Mouse (Mus musculus) left cerebral cortex, postnatal 36 days (tissue): ENCODE results near the gene Acads. TPM values are rescaled to one million over a fixed set of nuclear protein-coding genes. Genes with fewer than 3 reads are reported as not detected.
A peak's percentile ranks its signal among the peaks of the same experiment; 100 is the strongest.
"Not testable (repeated sequence)": the region's sequence is repeated elsewhere in the genome, so short reads cannot be mapped to it uniquely, and the experiment has no call there.

Experiments
- DNase-seq, 2 experiments: peaks; one replicate each; pipeline ENCODE4 v3.0.0; 2021 to 2022; ENCODE audit warnings: low spot score in 2 of 2, mixed read lengths in 1 of 2
- intact Hi-C: fragments of 180-260 bp; cut with DNase I; formaldehyde crosslinking; loops from one replicate; pipeline ENCODE4 v1.15.1; 2025
- total RNA-seq, 2 experiments: library from RNA; stranded (reverse); gene quantifications; 2 replicates each; pipeline ENCODE4 v1.2.3; 2021

The Acads gene
- total RNA-seq, 2 experiments from 2014 or later = 7.5 TPM

DNA sequence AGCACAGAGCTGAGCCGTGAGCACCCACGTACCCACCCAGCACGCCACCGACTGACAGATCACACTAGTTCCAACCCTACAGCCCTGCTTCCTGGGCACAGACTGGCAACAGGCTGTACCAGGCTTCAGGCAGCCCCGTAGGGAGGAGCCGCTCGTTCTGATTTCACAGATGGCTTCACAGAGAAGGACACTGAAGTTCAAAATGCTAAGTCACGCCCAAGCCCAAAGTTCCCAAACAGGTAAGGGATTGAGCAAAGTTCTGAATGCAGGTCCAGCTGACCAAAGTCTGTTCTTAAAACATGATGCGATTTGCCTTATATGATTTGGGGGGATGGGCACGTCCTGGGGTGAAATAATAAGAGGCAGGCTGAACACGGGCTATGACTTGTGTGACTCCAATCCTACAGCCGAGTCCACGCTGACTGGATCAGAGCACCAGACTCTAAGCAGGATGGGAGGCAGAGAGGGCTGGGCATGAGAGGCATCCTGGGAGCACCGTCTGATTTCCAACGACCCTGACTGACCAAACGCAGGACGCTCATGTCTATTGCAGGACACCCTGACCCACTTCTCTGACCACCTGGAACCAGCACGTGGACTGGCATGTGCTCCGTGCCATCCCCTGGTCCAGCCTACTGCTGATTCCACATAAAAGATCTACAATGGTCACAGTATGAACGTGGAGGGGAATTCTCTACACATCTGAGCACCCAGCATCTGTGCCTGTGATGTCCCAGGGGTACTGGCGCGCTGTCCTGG is 8.5 kb upstream of the Acads start:
- DNase-seq = no peak
- intact Hi-C loops = no loop called here

- DNase-seq = no peak
- intact Hi-C loops = no loop called here
Measured at GRCm38 (mm10) chr5:115126578-115127312, 7.6 kb upstream of the Acads start.

GRCm38 (mm10) chr5:115125211-115125871 is 6.2 kb upstream of the Acads start:
- intact Hi-C loops = loop anchor here (2.0 kb wide), 3 partner anchors 33 to 109 kb away; partner anchors contain the start of genes Mlec and Pop5

GRCm38 (mm10) chr5:115124690-115125089 is 5.5 kb upstream of the Acads start:
- no peak for DNase-seq
- intact Hi-C loops = loop anchor here (2.0 kb wide), 3 partner anchors 34 to 110 kb away; partner anchors contain the start of genes Mlec and Pop5

More at GRCm38 (mm10) chr5:115125211-115125871, 6.2 kb upstream of the Acads start:
- DNase-seq = peak; percentile 89 to 91

- no peak for DNase-seq
- intact Hi-C loops = no loop called here
Measured at GRCm38 (mm10) chr5:115120978-115121377, 1.8 kb upstream of the Acads start.

- no peak for DNase-seq
- intact Hi-C loops = no loop called here
Measured at GRCm38 (mm10) chr5:115117467-115117866, 1.7 kb downstream of the Acads start.

DNA sequence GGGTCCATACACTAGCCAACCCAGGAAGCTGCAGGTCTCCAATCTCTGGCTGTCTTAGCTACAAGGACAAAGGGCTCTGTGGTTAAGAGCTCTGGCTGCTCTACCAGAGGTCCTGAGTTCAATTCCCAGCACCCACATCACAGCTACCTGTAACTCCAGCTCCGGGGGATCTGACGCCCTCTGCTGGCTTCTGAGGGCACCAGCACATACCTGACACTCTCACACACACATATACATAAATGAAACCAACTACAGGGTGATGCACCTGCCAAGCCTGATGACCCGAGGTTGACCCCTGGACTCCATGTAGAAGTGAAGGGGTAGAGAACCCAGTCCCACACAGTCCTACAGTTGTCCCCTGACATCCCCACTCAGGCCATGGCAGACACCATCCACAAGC is 2.7 kb downstream of the Acads start:
- no peak for DNase-seq
- intact Hi-C loops = no loop called here

DNA sequence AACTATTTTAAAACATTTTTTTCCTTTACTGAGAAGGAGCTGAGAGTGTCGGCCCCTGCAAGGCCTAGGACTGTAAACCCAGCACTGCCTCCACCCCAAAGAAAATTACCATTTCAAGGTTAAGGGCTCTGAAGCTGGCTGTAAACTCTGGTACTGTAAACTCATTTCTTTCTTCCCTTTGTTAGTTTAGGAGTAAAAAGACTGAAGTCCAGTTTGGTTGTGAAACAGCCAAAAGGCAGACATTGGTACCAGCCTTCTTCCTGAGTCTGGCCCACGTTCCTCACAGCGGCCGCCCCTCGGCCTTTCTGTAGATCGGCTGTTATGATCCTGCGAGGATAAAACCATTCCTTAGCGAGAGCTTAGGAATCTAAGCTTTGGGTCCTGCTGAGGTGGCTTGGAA is 4.6 kb downstream of the Acads start:
- intact Hi-C loops = no loop called here
- DNase-seq = no peak

DNA sequence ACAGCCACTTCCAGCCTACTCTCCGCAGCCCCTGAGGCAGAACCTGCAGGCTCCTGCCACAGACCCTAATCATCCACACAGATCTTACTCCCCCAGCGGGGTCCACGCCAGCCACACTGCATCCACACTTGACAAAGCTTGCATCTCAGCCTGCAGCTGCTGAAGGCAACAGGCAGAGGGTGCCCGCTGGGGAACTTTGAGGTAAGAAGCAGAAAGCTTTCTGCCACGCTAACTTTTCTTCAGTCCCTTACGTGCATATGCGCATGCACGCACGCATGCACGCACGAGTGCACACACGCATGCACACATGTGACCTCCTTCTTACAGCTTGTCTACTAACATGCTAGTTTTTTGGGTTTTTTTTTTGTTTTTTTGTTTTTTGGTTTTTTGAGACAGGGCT is 5.9 kb downstream of the Acads start:
- intact Hi-C loops = no loop called here
- DNase-seq = no peak

DNA sequence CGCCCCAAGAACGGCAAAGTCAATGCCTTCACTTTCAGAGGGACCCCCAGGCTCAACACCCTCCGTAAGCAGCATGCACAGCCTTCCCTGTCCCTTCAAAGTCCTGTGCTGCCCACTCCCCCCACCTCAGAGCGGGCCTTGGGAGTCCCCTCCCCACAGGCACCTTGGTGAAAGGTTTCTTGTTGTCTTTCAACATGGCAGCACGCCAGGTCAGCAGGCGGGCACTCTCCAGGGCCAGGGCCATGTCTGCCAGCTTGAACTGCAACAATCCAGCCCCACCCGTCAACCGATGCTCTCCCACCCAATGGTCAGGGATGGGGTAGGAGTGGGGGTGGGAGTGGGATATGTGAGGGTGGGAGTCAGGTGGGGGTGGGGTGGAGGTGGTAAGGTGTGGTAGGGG is 8.0 kb downstream of the Acads start:
- no peak for DNase-seq
- intact Hi-C loops = no loop called here

DNA sequence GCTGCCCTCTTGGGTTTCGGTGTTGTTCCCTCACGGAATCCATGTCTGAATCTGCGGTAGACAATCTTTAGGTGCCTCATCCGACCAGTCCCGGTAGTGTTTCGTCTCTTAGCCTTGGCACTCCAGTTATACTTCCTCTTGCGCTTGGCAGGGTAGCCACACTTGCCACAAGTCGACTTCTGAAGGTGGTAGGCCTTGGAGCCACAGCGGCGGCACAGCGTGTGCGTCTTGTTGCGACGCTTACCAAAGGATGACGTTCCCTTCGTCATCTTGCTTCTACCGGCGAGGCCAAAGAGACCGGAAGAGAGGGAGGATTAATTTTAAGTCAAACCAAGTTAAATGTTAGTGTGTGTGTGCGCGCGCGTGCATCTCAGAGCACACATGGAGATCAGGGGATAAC is 15.9 kb downstream of the Acads start:
- DNase-seq = not testable (repeated sequence)
- intact Hi-C loops = loop anchor here (10.0 kb wide), 1 partner anchor 118 kb away; no protein-coding TSS in a partner anchor

DNA sequence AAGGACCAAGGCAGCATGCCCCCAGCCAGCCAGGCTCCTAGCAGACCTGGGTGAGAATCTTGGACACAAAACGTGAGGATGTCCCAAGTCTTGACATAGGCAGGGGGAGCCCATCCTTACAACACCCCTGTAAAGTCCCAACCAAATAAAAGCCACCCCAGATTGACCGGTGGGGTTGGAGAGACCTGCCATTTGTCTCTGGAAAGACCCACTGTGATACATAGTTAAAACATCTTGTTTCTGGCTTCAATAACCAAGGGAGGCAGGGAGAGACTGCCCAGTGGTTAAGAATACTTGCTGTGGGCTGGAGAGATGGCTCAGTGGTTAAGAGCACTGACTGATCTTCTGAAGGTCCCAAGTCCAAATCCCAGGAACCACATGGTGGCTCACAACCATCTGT is 16.9 kb downstream of the Acads start:
- DNase-seq = no peak
- intact Hi-C loops = loop anchor here (10.0 kb wide), 1 partner anchor 117 kb away; no protein-coding TSS in a partner anchor

GRCm38 (mm10) chr5:115100473-115100872 is 18.7 kb downstream of the Acads start:
- intact Hi-C loops = loop anchor here (10.0 kb wide), 1 partner anchor 116 kb away; no protein-coding TSS in a partner anchor
- no peak for DNase-seq

GRCm38 (mm10) chr5:115099991-115100390 is 19.2 kb downstream of the Acads start:
- intact Hi-C loops = loop anchor here (10.0 kb wide), 1 partner anchor 115 kb away; no protein-coding TSS in a partner anchor
- DNase-seq = no peak

GRCm38 (mm10) chr5:115099530-115099929 is 19.6 kb downstream of the Acads start:
- DNase-seq = no peak
- intact Hi-C loops = no loop called here

GRCm38 (mm10) chr5:115098195-115098594 is 21.0 kb downstream of the Acads start, which contains the start of gene Gm10401:
Gene Gm10401, minus strand, starts transcription at chr5:115098295.
- intact Hi-C loops = no loop called here
- no peak for DNase-seq

DNA sequence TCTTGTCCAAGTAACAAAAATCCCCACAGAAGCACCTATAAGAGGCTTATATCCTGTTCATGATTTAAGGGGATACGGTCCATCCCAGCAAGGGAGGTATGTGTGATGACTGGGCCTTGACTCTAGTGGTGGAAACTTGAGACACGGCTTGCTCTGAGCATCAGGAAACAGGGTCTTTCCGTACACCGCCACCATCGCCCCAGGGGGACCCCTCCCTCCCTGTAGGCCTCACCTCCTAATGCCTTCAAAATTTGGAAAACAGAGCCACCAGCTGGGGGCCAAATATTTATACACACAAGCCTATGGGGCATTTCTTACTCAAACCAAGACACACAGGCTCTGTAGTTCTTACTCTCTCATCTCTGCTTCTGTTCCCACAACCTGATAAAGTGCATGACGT is 27.4 kb downstream of the Acads start:
- intact Hi-C loops = no loop called here
- no peak for DNase-seq

DNA sequence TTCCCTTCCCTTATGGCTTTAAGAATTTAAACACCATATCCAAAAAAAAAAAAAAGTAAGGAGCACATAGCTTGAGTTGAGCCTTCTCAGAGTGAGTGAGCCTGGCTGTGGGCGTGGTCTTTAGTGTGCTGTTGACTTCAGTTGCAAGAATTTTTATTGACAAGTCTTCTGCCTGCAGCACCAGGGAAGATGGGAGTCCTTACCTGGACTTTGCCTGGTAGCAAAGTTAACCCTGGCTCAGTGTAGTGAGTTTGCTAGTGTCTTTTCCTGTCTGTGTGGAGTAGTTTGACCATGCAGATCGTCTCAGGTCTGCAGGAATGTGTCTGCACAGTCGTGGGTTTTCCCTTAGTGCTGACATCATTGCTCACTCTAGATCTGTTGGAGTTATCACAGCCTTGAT is 28.1 kb downstream of the Acads start:
- DNase-seq = no peak
- intact Hi-C loops = no loop called here

DNA sequence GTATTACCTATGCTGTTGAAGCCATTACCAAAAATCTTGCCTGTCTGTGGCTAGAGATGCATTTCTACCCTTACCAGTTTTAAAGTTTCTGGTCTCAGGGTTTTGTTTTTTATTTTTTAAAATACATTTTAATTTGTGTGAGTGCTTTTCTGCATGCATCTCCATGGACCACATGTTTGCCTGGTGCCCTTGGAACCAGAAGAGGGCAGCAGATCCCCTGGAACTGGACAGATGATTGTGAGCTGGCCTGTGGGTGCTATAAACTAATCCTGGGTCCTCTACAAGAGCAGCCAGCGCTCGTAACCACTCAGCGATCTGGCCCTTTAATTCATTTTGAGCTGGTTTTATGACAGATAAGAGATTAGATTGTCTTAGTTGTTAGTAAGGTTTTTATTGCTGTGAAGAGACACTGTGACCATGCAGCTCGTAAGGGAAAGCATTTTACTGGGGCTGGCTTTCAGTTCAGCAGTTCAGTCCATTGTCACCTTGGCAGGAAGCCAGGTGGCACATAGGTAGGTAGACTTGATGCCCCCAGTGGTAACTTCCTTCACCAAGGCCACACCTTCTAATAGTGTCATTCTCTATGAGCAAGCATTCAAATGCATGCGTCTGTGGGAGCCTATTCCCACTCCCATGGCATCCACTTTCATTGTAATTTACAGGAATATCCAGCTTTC is 29.4 kb downstream of the Acads start:
- DNase-seq = no peak

DNA sequence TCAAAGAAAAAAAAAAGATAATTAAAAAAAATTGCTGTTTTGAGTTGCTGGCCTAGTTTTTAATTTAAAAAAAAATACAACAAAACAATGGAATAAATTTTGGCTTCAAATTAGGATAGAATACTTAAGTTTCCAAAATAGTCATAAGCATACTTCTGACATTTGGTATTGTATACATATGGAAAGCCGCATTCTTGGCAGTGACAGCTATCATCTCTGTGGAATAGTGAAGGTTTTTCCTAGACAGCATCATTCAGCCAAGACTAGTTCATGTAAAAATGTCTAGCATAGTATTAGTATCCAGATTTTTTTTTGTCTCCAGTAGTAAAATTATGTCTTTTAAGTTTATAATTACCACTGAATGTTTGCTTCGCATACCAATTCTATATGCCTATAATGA is 33.5 kb downstream of the Acads start:
- intact Hi-C loops = no loop called here
- no peak for DNase-seq

More for the DNA sequence above, 29.4 kb downstream of the Acads start:
- intact Hi-C loops = no loop called here
